Mouse (Mus musculus) small intestine, adult 2 months (tissue): ENCODE results near the gene Reln. TPM values are rescaled to one million over a fixed set of nuclear protein-coding genes. Genes with fewer than 3 reads are reported as not detected.

ENCODE experiments used
- H3K27ac ChIP-seq: fragments of 200-500 bp; 2 replicates; pipeline ENCODE4 v1.5.1; 2012; ENCODE audit warnings: low read depth, low read length, control low read depth, inconsistent platforms; ENCODE audit not compliant: insufficient read depth
- H3K27me3 ChIP-seq: fragments of 200-500 bp; 2 replicates; pipeline ENCODE4 v1.6.1; 2012; ENCODE audit warnings: mild to moderate bottlenecking, moderate library complexity, low read length, inconsistent platforms; ENCODE audit not compliant: control insufficient read depth, insufficient read depth
- H3K36me3 ChIP-seq: fragments of 200-500 bp; 2 replicates; pipeline ENCODE4 v1.6.1; 2012; ENCODE audit warnings: mild to moderate bottlenecking, low read length, control low read depth, inconsistent platforms; ENCODE audit not compliant: control insufficient read depth, insufficient read depth
- H3K4me1 ChIP-seq: fragments of 200-500 bp; 2 replicates; pipeline ENCODE4 v1.6.1; 2012; ENCODE audit warnings: low read length, inconsistent platforms, mixed read lengths; ENCODE audit not compliant: control insufficient read depth, insufficient read depth, insufficient read length
- H3K4me3 ChIP-seq: fragments of 200-500 bp; 2 replicates; pipeline ENCODE4 v1.5.1; 2012; ENCODE audit warnings: low read depth, mild to moderate bottlenecking, control low read depth, inconsistent platforms, low read length, moderate library complexity
- CTCF ChIP-seq: fragments of 200-500 bp; IDR thresholded peaks from 2 replicates; pipeline ENCODE4 v1.5.1; 2012; ENCODE audit warnings: low read depth, mild to moderate bottlenecking, control low read depth, inconsistent platforms, low read length, moderate library complexity, mixed read lengths; ENCODE audit not compliant: insufficient replicate concordance, insufficient read length; ENCODE audit errors: extremely low read depth
- POLR2A ChIP-seq: fragments of 200-500 bp; IDR thresholded peaks from 2 replicates; pipeline ENCODE4 v1.6.1; 2012; ENCODE audit warnings: low read depth, mild to moderate bottlenecking, control low read depth, inconsistent platforms, low read length, moderate library complexity
- WGBS: fragments of 180-500 bp; shearing (Covaris S2); methylation state at CpG from one replicate; pipeline ENCODE4 v1.1.7; 2018; 5-methylcytosine and 5-hydroxymethylcytosine counted together
- polyA plus RNA-seq: library from polyadenylated mRNA; depleted of rRNA; stranded (reverse); fragments of >200 nt; gene quantifications from 2 replicates; pipeline ENCODE4 v1.2.3, GENCODE M21; 2012

Reln gene
- polyA plus RNA-seq, 1 experiment: 15.3 TPM

GRCm38 (mm10) chr5:22285396-22285795 is 59.1 kb downstream of the Reln start:
- Histone ChIP-seq H3K36me3 (no peaks in the 10 kb centered on the region), H3K4me3 (no peak overlapping the region), H3K4me1 (no peaks in the 10 kb centered on the region), H3K27me3 (no peaks in the 10 kb centered on the region), H3K27ac (no peak overlapping the region)
- 89% methylated on average over 4 of the region's 4 CpGs for WGBS
- TF ChIP-seq POLR2A (no peak), CTCF (no peak)

GRCm38 (mm10) chr5:22282141-22282665 is 62.3 kb downstream of the Reln start:
- Histone ChIP-seq H3K4me1 (no peaks in the 10 kb centered on the region), H3K27ac (no peak overlapping the region), H3K4me3 (no peak overlapping the region), H3K27me3 (no peaks in the 10 kb centered on the region), H3K36me3 (no peaks in the 10 kb centered on the region)
- WGBS: 84% methylated on average over 7 of the region's 7 CpGs
- TF ChIP-seq POLR2A (no peak), CTCF (no peak)

- no peak for TF ChIP-seq CTCF
- TF ChIP-seq POLR2A: no peak
- Histone ChIP-seq H3K27ac (no peak overlapping the region), H3K27me3 (no peaks in the 10 kb centered on the region), H3K4me1 (no peaks in the 10 kb centered on the region), H3K36me3 (no peaks in the 10 kb centered on the region), H3K4me3 (no peak overlapping the region)
- WGBS: 52% methylated on average over 2 of the region's 2 CpGs
Observed at GRCm38 (mm10) chr5:22280534-22281164, 63.9 kb downstream of the Reln start.

GRCm38 (mm10) chr5:22279201-22279600 is 65.3 kb downstream of the Reln start:
- Histone ChIP-seq H3K4me1 (no peaks in the 10 kb centered on the region), H3K4me3 (no peak overlapping the region), H3K27ac (no peak overlapping the region), H3K36me3 (no peaks in the 10 kb centered on the region), H3K27me3 (no peaks in the 10 kb centered on the region)
- TF ChIP-seq CTCF (no peak), POLR2A (no peak)
- 91% methylated on average over 4 of the region's 4 CpGs for WGBS

- WGBS: 92% methylated on average over 4 of the region's 4 CpGs
- H3K36me3 ChIP-seq: no peaks in the 10 kb centered on the region
- TF ChIP-seq POLR2A (no peak), CTCF (no peak)
- no peaks in the 10 kb centered on the region for H3K4me1 ChIP-seq
- no peaks in the 10 kb centered on the region for H3K27me3 ChIP-seq
- H3K27ac ChIP-seq: no peak overlapping the region
- no peak overlapping the region for H3K4me3 ChIP-seq
Observed at GRCm38 (mm10) chr5:22274134-22274533, 70.4 kb downstream of the Reln start.

GRCm38 (mm10) chr5:22266489-22267301 is 77.8 kb downstream of the Reln start:
- Histone ChIP-seq H3K27ac (no peak overlapping the region), H3K36me3 (no peaks in the 10 kb centered on the region), H3K4me1 (no peaks in the 10 kb centered on the region), H3K4me3 (no peak overlapping the region), H3K27me3 (no peaks in the 10 kb centered on the region)
- 68% methylated on average over 6 of the region's 6 CpGs for WGBS
- no peak for TF ChIP-seq POLR2A
- TF ChIP-seq CTCF: no peak

GRCm38 (mm10) chr5:22262351-22262765 is 82.1 kb downstream of the Reln start:
- H3K36me3 ChIP-seq: no peaks in the 10 kb centered on the region
- H3K4me3 ChIP-seq: no peak overlapping the region
- H3K27me3 ChIP-seq: no peaks in the 10 kb centered on the region
- TF ChIP-seq CTCF (no peak), POLR2A (no peak)
- WGBS: 84% methylated on average over 3 of the region's 3 CpGs
- no peak overlapping the region for H3K27ac ChIP-seq
- H3K4me1 ChIP-seq: no peaks in the 10 kb centered on the region

- Histone ChIP-seq H3K27ac (no peak overlapping the region), H3K4me1 (no peaks in the 10 kb centered on the region), H3K4me3 (no peak overlapping the region), H3K27me3 (no peaks in the 10 kb centered on the region), H3K36me3 (no peaks in the 10 kb centered on the region)
- no peak for TF ChIP-seq POLR2A
- WGBS: 83% methylated on average over 3 of the region's 3 CpGs
Observed at GRCm38 (mm10) chr5:22255346-22255745, 89.2 kb downstream of the Reln start.
